Mouse (Mus musculus): ENCODE data around the gene Lrmda.

- TF ChIP-seq CTCF (IDR thresholded peaks at IDR 0.05; ENCODE audit: borderline replicate concordance, extremely low read depth, insufficient read depth, insufficient read length) (no peak), POLR2A (IDR thresholded peaks at IDR 0.05; ENCODE audit: borderline replicate concordance, extremely low read depth, insufficient read depth, insufficient read length, poor library complexity, severe bottlenecking) (no peak)
These were observed 629.9 kb downstream of the Lrmda start for GRCm38 (mm10) chr14:22649411-22649911.
